22 mouse cellular contexts compared by ENCODE assay signal in genomic region chr7:27092882-27093281, GRCm38 (mm10). TPM values are rescaled to one million over a fixed set of nuclear protein-coding genes. Genes with fewer than 3 reads are reported as not detected.
DNase-seq lines count a peak whose midpoint lies in the region; ATAC-seq lines count a peak whose summit lies in the region.
"Had no signal": no experiment of that assay in that cellular context is flagged by ENCODE, and none has a peak within 500 bp of the region (broad histone marks: within the 10 kb centered on the region; RNA-seq: fewer than 3 reads in every experiment).

No protein-coding gene starts in this region.

- H3K4me1 ChIP-seq in embryonic facial prominence, embryonic 14.5 days (ENCODE audit: control insufficient read depth, insufficient read depth, low read length): no peaks in the 10 kb centered on the region
- no peaks in the 10 kb centered on the region for H3K4me1 ChIP-seq in embryonic facial prominence, embryonic 10.5 days
- H3K4me1 ChIP-seq in liver, embryonic 16.5 days (ENCODE audit: control insufficient read depth, low read depth, low read length): no peaks in the 10 kb centered on the region
- H3K4me1 ChIP-seq in forebrain, embryonic 10.5 days: no peaks in the 10 kb centered on the region
- H3K4me1 ChIP-seq: forebrain, embryonic 13.5 days; hindbrain, embryonic 10.5 days had no signal

- no peak for ATAC-seq in embryonic facial prominence, embryonic 14.5 days (ENCODE audit: low read depth)
- ATAC-seq in liver, embryonic 16.5 days (ENCODE audit: low read depth): peak; percentile 64; the same call in 1 of the 2 replicates
- ATAC-seq: CD4-positive, CD25-positive, alpha-beta regulatory T cell, adult 4 months; forebrain, embryonic 13.5 days had no signal

- no peak overlapping the region for H3K4me2 ChIP-seq in embryonic facial prominence, embryonic 14.5 days (ENCODE audit: low read depth, low read length)
- no peak overlapping the region for H3K4me2 ChIP-seq in liver, embryonic 16.5 days (ENCODE audit: low read depth, low read length)
- H3K4me2 ChIP-seq: forebrain, embryonic 13.5 days; midbrain, embryonic 11.5 days had no signal

- H3K9ac ChIP-seq in embryonic facial prominence, embryonic 14.5 days (ENCODE audit: low read depth, low read length): no peak overlapping the region
- H3K9ac ChIP-seq in liver, embryonic 16.5 days (ENCODE audit: low read depth, low read length): no peak overlapping the region
- H3K9ac ChIP-seq: forebrain, embryonic 13.5 days had no signal

- H3K27ac ChIP-seq in embryonic facial prominence, embryonic 14.5 days (replicated peaks; ENCODE audit: low read depth, low read length): no peak overlapping the region
- H3K27ac ChIP-seq in embryonic facial prominence, embryonic 10.5 days (replicated peaks): no peak overlapping the region
- H3K27ac ChIP-seq in liver, embryonic 16.5 days (ENCODE audit: low read length): no peak overlapping the region
- no peak overlapping the region for H3K27ac ChIP-seq in forebrain, embryonic 10.5 days
- H3K27ac ChIP-seq: forebrain, embryonic 13.5 days; hindbrain, embryonic 10.5 days; kidney, postnatal 0 days; macrophage had no signal

- no peaks in the 10 kb centered on the region for H3K36me3 ChIP-seq in embryonic facial prominence, embryonic 14.5 days (ENCODE audit: control insufficient read depth, insufficient read depth, low read length)
- H3K36me3 ChIP-seq in embryonic facial prominence, embryonic 10.5 days (replicated peaks): no peaks in the 10 kb centered on the region
- no peaks in the 10 kb centered on the region for H3K36me3 ChIP-seq in liver, embryonic 16.5 days (ENCODE audit: control insufficient read depth, insufficient read depth)
- no peaks in the 10 kb centered on the region for H3K36me3 ChIP-seq in forebrain, embryonic 10.5 days (replicated peaks)
- H3K36me3 ChIP-seq: hindbrain, embryonic 10.5 days had no signal

- H3K4me3 ChIP-seq in embryonic facial prominence, embryonic 14.5 days (ENCODE audit: low read depth, low read length): no peak overlapping the region
- H3K4me3 ChIP-seq in embryonic facial prominence, embryonic 10.5 days: no peak overlapping the region
- H3K4me3 ChIP-seq in liver, embryonic 16.5 days (ENCODE audit: low read depth, low read length): no peak overlapping the region
- no peak overlapping the region for H3K4me3 ChIP-seq in forebrain, embryonic 10.5 days
- H3K4me3 ChIP-seq: forebrain, embryonic 13.5 days; hindbrain, embryonic 10.5 days had no signal

- DNase-seq in embryonic facial prominence, embryonic 14.5 days (ENCODE audit: low spot score): peak; percentile 9
- no peak for DNase-seq in embryonic facial prominence, embryonic 10.5 days (ENCODE audit: low spot score)
- peak; percentile 43 for DNase-seq in urinary bladder, postnatal 14 days (ENCODE audit: low spot score)
- no peak for DNase-seq in urinary bladder, postnatal 25 days (ENCODE audit: low spot score)
- no peak for DNase-seq in kidney, postnatal 14 days
- DNase-seq in forebrain, embryonic 10.5 days (ENCODE audit: extremely low spot score, low spot score): no peak
- DNase-seq in embryo, embryonic 10.5 days (ENCODE audit: low spot score): no peak
- DNase-seq: adrenal gland, postnatal 25 days; cerebellum, adult 18-20 months; cerebellum, postnatal 25 days; gastrocnemius, postnatal 14 days; kidney, adult 11 months; thymus, adult 18-20 months; thymus, postnatal 4 days had no signal

- no peaks in the 10 kb centered on the region for H3K27me3 ChIP-seq in embryonic facial prominence, embryonic 14.5 days (replicated peaks; ENCODE audit: control insufficient read depth, insufficient read depth, low read length)
- no peaks in the 10 kb centered on the region for H3K27me3 ChIP-seq in embryonic facial prominence, embryonic 10.5 days (replicated peaks; ENCODE audit: low read depth, poor library complexity, severe bottlenecking)
- no peaks in the 10 kb centered on the region for H3K27me3 ChIP-seq in liver, embryonic 16.5 days (ENCODE audit: control insufficient read depth, insufficient read depth, low read depth, low read length)
- H3K27me3 ChIP-seq in forebrain, embryonic 10.5 days (ENCODE audit: poor library complexity, severe bottlenecking): no peaks in the 10 kb centered on the region
- H3K27me3 ChIP-seq: forebrain, embryonic 13.5 days had no signal

- WGBS in embryonic facial prominence, embryonic 14.5 days: 38% methylated on average over 1 of the region's 1 CpGs
- 52% methylated on average over 1 of the region's 1 CpGs for WGBS in embryonic facial prominence, embryonic 10.5 days
- 21% methylated on average over 1 of the region's 1 CpGs for WGBS in liver, embryonic 16.5 days (ENCODE audit: insufficient replicate concordance)
- 66% methylated on average over 1 of the region's 1 CpGs for WGBS in forebrain, embryonic 10.5 days

- no peaks in the 10 kb centered on the region for H3K9me3 ChIP-seq in embryonic facial prominence, embryonic 14.5 days (ENCODE audit: control insufficient read depth, low read length)
- H3K9me3 ChIP-seq in embryonic facial prominence, embryonic 10.5 days: no peaks in the 10 kb centered on the region
- H3K9me3 ChIP-seq in liver, embryonic 16.5 days (replicated peaks; ENCODE audit: control insufficient read depth, low read length): no peaks in the 10 kb centered on the region
- H3K9me3 ChIP-seq in forebrain, embryonic 10.5 days: peaks cover 7% of the 10 kb centered on the region; the same call in 1 of the 2 replicates

RNA-seq across cellular contexts. Expression of gene Cyp2f2, which starts 26.8 kb away (rescaled TPM):
- polyA plus RNA-seq in embryonic facial prominence, embryonic 14.5 days (2014; fragmentation: Nextera tagmentation; extraction: Ambion mirVana): 34.6 and 64.4 TPM in 2 replicates
- polyA plus RNA-seq in embryonic facial prominence, embryonic 10.5 days (2016; fragmentation: Nextera tagmentation; extraction: Ambion mirVana): not detected in 2 replicates
- polyA plus RNA-seq in liver, embryonic 16.5 days (2015; fragmentation: Nextera tagmentation; extraction: Ambion mirVana): 2.0 and 3.0 TPM in 2 replicates
- polyA plus RNA-seq in forebrain, embryonic 10.5 days (2016; fragmentation: Nextera tagmentation; extraction: Ambion mirVana): not detected in 2 replicates
- polyA plus RNA-seq: CD4-positive, CD25-positive, alpha-beta regulatory T cell, adult 4 months; forebrain, embryonic 13.5 days; hindbrain, embryonic 10.5 days; macrophage; midbrain, embryonic 11.5 days; neural tube, embryonic 11.5 days had no signal

Comparison
In these comparisons a context has a peak if more than half of its experiments do, and no peak if none do; other contexts are left out.
1. DNase-seq: peak in embryonic facial prominence, embryonic 14.5 days (single experiment) and urinary bladder, postnatal 14 days (single experiment); none in embryonic facial prominence, embryonic 10.5 days (single experiment), urinary bladder, postnatal 25 days (single experiment), kidney, postnatal 14 days (single experiment), forebrain, embryonic 10.5 days (single experiment) and embryo, embryonic 10.5 days (single experiment).